Mouse (Mus musculus) MEL-GATA-1-ER (cell line): ENCODE results near the gene Alg11.

ENCODE experiments used
- DNase-seq: peaks from one replicate; pipeline ENCODE4 v3.0.0-alpha.2; 2012; ENCODE audit warnings: low read depth; ENCODE audit errors: extremely low read depth

The Alg11 gene

GRCm38 (mm10) chr8:22060446-22060889 is at the start of gene Alg11:
Gene Alg11, plus strand, starts transcription at chr8:22060721.
- peak; percentile 93 for DNase-seq

- DNase-seq: no peak
These were observed 47.4 kb upstream of the Alg11 start for GRCm38 (mm10) chr8:22013034-22013707.

- DNase-seq: no peak
These were observed 42.8 kb upstream of the Alg11 start for GRCm38 (mm10) chr8:22017731-22018130.

DNA sequence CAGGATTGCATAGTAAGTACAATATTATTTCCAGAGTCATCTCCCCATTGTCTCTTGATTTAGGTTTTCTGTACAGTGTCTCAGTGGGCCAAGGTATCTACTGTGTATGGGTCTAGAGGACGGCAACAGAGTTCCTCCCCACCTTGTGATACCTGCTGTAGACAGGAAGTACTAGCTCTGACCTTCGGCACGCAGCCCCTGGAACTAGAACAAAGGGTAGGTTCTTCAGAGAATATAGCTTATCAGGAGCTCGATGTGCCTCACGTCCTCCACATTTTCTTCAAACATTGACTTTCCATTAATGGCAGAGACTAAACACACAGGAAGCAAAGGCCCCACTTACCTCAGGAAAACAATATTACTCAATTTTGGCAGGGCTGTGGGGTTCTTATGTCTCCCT is 41.0 kb upstream of the Alg11 start:
- no peak for DNase-seq

DNA sequence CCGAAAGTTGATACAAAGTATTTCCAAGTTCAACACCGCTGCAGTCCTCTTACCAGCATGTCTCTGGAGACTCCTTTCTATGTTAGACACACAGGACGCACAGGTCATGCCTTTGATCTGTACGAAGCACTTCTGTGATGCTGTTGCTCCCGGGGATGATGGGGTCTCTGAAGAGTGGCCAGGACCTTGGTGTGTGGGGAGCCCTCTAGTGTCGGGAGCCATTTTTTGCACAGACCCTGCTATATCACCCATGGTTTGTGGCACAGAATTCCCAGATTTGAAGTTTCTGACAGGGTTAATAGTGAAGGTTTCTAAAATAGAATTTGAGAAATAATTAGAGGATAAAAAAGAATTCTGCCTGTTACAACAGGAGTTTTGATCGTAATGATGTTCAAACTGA is 38.3 kb upstream of the Alg11 start:
- DNase-seq: no peak

- DNase-seq: no peak
These were observed 35.3 kb upstream of the Alg11 start for GRCm38 (mm10) chr8:22025241-22025640.

GRCm38 (mm10) chr8:22028973-22029372 is 31.5 kb upstream of the Alg11 start:
- no peak for DNase-seq

GRCm38 (mm10) chr8:22030990-22031389 is 29.5 kb upstream of the Alg11 start:
- no peak for DNase-seq

GRCm38 (mm10) chr8:22036137-22036536 is 24.4 kb upstream of the Alg11 start:
- DNase-seq: no peak

GRCm38 (mm10) chr8:22037022-22037421 is 23.5 kb upstream of the Alg11 start:
- DNase-seq: no peak

DNA sequence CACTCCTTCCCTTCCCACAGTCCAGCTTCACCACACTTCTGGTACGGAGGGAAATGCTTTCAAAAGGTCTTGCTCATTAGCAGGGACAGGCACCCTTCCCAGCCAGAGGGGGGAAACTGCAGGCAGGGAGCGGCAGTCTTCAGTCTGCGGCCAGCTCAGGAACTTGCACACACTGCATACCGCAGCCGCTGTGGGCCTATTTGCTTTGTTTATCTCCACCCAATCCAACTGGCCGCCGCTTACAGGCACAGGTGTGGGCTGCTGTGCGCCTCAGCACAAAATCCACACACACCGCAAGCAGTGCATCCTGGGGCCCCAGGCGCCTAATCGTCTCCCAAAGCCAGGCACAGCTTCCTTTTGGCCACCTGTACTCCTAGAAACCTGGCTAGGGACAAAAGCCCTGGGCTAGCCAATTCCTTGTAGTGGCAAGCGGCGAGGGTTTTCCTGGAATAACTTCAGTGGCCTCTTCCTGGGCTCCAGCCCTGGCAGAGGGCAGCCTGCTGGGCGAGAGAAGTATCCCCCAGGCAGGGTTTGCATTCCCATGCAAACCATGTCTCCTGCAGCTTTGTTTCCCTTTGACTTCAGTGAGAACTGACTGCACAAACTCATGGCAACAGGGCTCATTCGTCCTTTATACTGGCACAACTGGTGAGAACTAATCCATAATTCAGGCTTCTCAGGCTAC is 20.9 kb upstream of the Alg11 start:
- no peak for DNase-seq

DNA sequence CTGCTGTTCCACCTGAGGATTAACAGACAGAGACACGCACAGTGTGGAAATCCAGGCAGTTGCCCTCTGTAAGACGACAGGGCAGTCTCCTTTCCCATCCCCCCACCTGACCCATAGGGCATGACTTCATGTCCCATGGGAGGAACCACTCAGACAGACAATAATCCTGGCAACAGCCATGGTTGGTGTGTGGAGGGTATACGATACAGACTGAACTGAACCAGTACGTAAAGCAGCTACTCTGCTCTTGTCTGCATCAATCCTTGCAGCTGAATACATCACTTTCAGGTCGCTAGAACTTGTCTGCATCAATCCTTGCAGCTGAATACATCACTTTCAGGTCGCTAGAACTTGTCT is 20.4 kb upstream of the Alg11 start:
- DNase-seq: no peak

- DNase-seq: no peak
These were observed 18.0 kb upstream of the Alg11 start for GRCm38 (mm10) chr8:22042515-22042914.

DNA sequence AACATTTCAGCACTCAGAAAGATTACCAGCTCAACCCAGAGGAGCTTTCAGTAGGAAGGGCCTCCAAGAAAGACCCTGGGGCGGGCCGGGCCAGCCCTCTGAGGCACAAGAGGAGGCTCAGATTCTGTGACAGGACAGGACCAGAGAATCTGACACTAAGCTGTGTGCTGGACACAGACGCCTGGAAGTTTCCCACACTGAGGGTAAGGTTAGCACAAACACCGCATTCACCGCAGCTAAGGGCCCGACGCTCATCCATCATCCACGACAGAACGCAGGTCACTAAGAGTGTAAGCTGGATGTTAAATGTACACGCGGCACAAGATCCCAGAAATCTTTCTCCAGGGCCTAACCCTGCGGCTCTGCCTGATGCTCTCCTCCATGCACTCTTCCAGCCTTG is 16.8 kb upstream of the Alg11 start:
- DNase-seq: no peak

- DNase-seq: no peak
These were observed 12.6 kb upstream of the Alg11 start for GRCm38 (mm10) chr8:22047699-22048464.

- peak; percentile 64 for DNase-seq
These were observed 5.6 kb upstream of the Alg11 start for GRCm38 (mm10) chr8:22054674-22055491.

DNA sequence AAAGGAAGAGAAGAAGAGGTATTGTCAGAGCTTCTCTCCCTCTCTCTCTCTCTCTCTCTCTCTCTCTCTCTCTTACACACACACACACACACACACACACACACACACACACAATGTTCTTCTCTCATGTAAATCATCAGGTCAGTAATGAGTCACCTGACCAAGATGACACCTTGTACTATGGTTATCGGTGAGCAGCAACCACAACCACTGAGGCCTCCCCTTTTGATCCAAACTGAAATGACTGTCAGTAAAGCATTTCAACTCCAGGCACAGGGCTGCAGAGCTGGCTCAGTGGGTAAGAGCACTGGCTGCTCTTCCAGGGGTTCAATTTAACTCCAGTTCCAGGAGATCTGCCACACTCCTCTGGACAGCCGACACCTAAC is 5.0 kb upstream of the Alg11 start:
- DNase-seq: no peak

- DNase-seq: peak; percentile 68
These were observed 3.7 kb upstream of the Alg11 start for GRCm38 (mm10) chr8:22056850-22057249.

DNA sequence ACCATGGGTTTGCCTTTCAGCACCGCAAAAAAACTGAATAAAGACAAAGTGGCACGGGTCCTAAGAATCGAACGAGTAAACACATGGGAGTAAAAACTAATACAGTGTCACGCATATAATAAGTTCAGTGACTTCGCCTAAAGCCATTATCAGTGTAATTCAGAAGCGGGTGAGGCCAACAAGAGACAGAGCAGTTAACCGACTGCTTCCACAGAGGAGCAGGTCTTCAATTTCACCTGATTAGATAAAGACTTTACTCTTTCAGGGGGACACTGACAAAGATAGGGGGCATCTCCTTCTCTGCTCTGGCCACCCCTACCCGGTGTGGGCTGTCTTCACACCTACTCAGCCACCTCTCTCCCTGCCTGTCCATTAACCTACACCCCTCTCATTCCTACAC is 2.2 kb upstream of the Alg11 start:
- peak; percentile 35 for DNase-seq

GRCm38 (mm10) chr8:22059153-22059738 is 1.3 kb upstream of the Alg11 start:
- DNase-seq: peak; percentile 34

- peak; percentile 26 for DNase-seq
These were observed 588 bp upstream of the Alg11 start, which contains the start of gene Atp7b for GRCm38 (mm10) chr8:22059821-22060445. Gene Atp7b, minus strand, starts transcription at chr8:22060305.
